Mouse (Mus musculus): Measurements from ENCODE around the gene Fgf22.

DNA sequence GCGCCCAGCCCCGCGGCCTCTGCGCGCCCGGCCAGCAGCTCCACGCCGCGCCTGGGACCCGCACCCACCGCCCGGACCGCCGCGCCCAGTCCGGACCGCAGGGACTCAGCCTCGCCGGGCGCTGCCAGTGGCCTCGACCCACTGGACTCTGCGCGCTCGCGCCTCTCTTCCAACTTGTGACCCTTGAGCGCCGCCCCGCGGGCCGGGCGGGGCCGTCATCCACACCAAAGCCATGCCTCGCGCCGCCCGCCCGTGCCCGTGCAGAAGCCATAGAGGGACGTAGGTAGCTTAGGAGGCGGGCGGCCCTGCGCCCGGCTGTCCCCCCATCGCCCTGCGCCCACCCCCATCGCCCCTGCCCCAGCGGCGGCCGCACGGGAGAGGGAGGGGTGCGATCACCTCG is 19.5 kb upstream of the Fgf22 start:
- no peak for TF ChIP-seq POLR2A (IDR thresholded peaks at IDR 0.05; ENCODE audit: borderline replicate concordance, insufficient read depth, low read length)
- TF ChIP-seq CTCF (IDR thresholded peaks at IDR 0.05; ENCODE audit: borderline replicate concordance, insufficient read depth, low read depth, low read length): no peak

All from cerebellum, adult 2 months (tissue).